Mouse (Mus musculus) heart, adult 2 months (tissue): Measurements from ENCODE around the gene Gm11563. TPM values are rescaled to one million over a fixed set of nuclear protein-coding genes. Genes with fewer than 3 reads are reported as not detected.
"Not testable (repeated sequence)": the region's sequence is repeated elsewhere in the genome, so short reads cannot be mapped to it uniquely, and the experiment has no call there.

Experiments used
- DNase-seq, 2 experiments: peaks; one replicate each; pipeline ENCODE4 v3.0.0; 2021
- H3K27ac ChIP-seq: fragments of 200-600 bp; 2 replicates; pipeline ENCODE4 v1.8.1; 2022
- H3K27me3 ChIP-seq: fragments of 200-500 bp; 2 replicates; pipeline ENCODE4 v1.6.1; 2012; ENCODE audit warnings: mild to moderate bottlenecking, low read length, inconsistent platforms, mixed read lengths; ENCODE audit not compliant: control insufficient read depth, insufficient read depth
- H3K36me3 ChIP-seq: fragments of 200-500 bp; 2 replicates; pipeline ENCODE4 v1.6.1; 2012; ENCODE audit warnings: low read length, inconsistent platforms; ENCODE audit not compliant: control insufficient read depth, insufficient read depth
- H3K4me1 ChIP-seq: fragments of 200-500 bp; 2 replicates; pipeline ENCODE4 v1.6.1; 2011; ENCODE audit warnings: low read length; ENCODE audit not compliant: control insufficient read depth, insufficient read depth
- H3K4me3 ChIP-seq: fragments of 200-600 bp; 2 replicates; pipeline ENCODE4 v1.8.1; 2022
- H3K79me2 ChIP-seq: fragments of 200-500 bp; replicated peaks from 2 replicates; pipeline ENCODE4 v1.6.1; 2012; ENCODE audit warnings: mild to moderate bottlenecking, inconsistent platforms, low read length, moderate library complexity, mixed read lengths; ENCODE audit not compliant: control insufficient read depth, insufficient read depth
- H3K9ac ChIP-seq: fragments of 200-500 bp; 2 replicates; pipeline ENCODE4 v1.6.1; 2012; ENCODE audit warnings: low read depth, mild to moderate bottlenecking, control low read depth, inconsistent platforms, low read length, mixed read lengths
- CTCF ChIP-seq: fragments of 200-600 bp; IDR thresholded peaks from 2 replicates; pipeline ENCODE4 v1.8.1; 2022; ENCODE audit warnings: antibody characterized with exemption, mild to moderate bottlenecking, moderate library complexity
- EP300 ChIP-seq: fragments of 200-500 bp; IDR thresholded peaks from 2 replicates; pipeline ENCODE4 v1.6.1; 2011; ENCODE audit warnings: low read depth, low read length, control low read depth; ENCODE audit not compliant: insufficient read depth
- POLR2A ChIP-seq: fragments of 200-500 bp; IDR thresholded peaks from 2 replicates; pipeline ENCODE4 v1.6.1; 2011; ENCODE audit warnings: mild to moderate bottlenecking, low read depth, low read length, control low read depth; ENCODE audit not compliant: insufficient read depth
- WGBS: fragments of 180-500 bp; shearing (Covaris S2); methylation state at CpG from one replicate; pipeline ENCODE4 v1.1.7; 2018; 5-methylcytosine and 5-hydroxymethylcytosine counted together
- intact Hi-C: fragments of 180-260 bp; cut with DNase I; formaldehyde crosslinking; loops from one replicate; pipeline ENCODE4 v1.15.1; 2025
- long read RNA-seq: library from polyadenylated mRNA; stranded (forward); transcript quantifications from one replicate; pipeline ENCODE4 v2.0.0, GENCODE M21; 2021
- polyA plus RNA-seq: library from polyadenylated mRNA; depleted of rRNA; stranded (reverse); fragments of >200 nt; gene quantifications from 2 replicates; pipeline ENCODE4 v1.2.3, GENCODE M21; 2012; rRNA removed
- total RNA-seq, 2 experiments: library from RNA; stranded (reverse); gene quantifications; 2 replicates each; pipeline ENCODE4 v1.2.3; 2021

The Gm11563 gene
- total RNA-seq = not detected
- polyA plus RNA-seq = not detected in 2 replicates
- long read RNA-seq = 0 reads

DNA sequence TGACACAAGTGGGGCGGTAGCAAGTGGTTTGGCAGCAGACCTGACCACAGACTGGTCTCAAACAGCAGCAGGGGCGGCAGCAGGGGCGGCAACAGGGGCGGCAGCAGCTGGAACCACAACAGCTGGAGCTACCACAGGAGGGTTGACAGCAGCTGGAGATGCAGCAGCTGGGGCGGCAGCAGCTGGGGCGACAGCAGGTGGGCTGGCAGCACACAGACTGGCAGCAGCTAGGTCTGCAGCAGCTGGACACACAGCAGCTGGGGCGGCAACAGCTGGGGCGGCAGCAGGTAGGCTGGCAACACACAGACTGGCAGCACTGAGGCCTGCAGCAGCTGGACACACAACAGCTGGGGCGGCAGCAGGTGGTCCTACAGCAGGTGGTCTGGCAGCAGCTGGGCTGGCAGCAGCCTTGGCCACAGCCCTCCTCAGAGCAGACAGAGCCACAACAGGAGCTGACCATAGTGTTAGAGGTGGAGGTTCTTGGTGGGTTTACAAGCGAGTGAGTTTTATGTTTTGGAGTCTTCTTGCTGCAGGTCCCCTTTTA lies at the start of gene Gm11563:
TSS of gene Gm11563 (minus strand) at position 494 of the 544 bp plus-strand sequence.
- H3K9ac ChIP-seq, intact Hi-C loops, H3K4me1 ChIP-seq, DNase-seq, H3K27me3 ChIP-seq, H3K4me3 ChIP-seq, H3K36me3 ChIP-seq, H3K27ac ChIP-seq, H3K79me2 ChIP-seq: not testable (repeated sequence)
- WGBS = 69% methylated on average over 10 of the region's 10 CpGs

- intact Hi-C loops = no loop called here
- H3K27ac ChIP-seq = no peak within 1 kb of the TSS
- no peaks in the 10 kb centered on the region for H3K79me2 ChIP-seq
- H3K36me3 ChIP-seq = no peaks in the 10 kb centered on the region
- H3K9ac ChIP-seq = no peak within 1 kb of the TSS
- H3K27me3 ChIP-seq = no peaks in the 10 kb centered on the region
- TF ChIP-seq EP300 (no peak), CTCF (no peak), POLR2A (no peak)
- H3K4me3 ChIP-seq = no peak within 1 kb of the TSS
- no peak for DNase-seq
- H3K4me1 ChIP-seq = no peaks in the 10 kb centered on the region
- WGBS = 83% methylated on average over 1 of the region's 1 CpGs
Measured at GRCm38 (mm10) chr11:99690463-99690862, 31.7 kb upstream of the Gm11563 start, which contains the start of gene Gm14190. Gm14190 (minus strand) TSS chr11:99690740.

DNA sequence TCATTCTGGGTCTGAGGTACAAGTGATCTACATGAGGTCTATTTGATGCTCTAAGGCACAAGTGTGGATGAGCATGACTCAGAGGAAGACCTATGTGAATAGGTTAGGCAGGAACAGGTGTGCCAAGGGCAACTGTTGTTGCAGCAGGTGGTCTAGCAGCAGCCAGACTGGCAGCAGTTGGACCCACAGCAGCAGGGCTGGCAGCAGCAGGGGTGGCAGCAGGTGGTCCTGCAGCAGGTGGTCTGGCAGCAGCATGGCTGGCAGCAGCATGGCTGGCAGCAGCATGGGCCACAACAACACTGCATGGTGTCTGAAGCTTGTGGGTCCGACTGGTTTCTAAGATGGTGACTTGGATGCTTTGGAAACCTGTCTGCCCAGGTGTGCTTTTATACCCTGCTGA lies 26.5 kb upstream of the Gm11563 start:
- H3K79me2 ChIP-seq, H3K4me1 ChIP-seq, intact Hi-C loops, H3K27me3 ChIP-seq, H3K27ac ChIP-seq, H3K4me3 ChIP-seq, DNase-seq, H3K36me3 ChIP-seq, H3K9ac ChIP-seq: not testable (repeated sequence)
- WGBS = 57% methylated on average over 1 of the region's 1 CpGs

GRCm38 (mm10) chr11:99683481-99683880 lies 24.7 kb upstream of the Gm11563 start:
- no peak overlapping the region for H3K27ac ChIP-seq
- H3K4me1 ChIP-seq = no peaks in the 10 kb centered on the region
- TF ChIP-seq CTCF (no peak), EP300 (no peak), POLR2A (no peak)
- no peak for DNase-seq
- H3K27me3 ChIP-seq = no peaks in the 10 kb centered on the region
- 80% methylated on average over 2 of the region's 2 CpGs for WGBS
- H3K9ac ChIP-seq = no peak overlapping the region
- H3K79me2 ChIP-seq = no peaks in the 10 kb centered on the region
- H3K4me3 ChIP-seq = no peak overlapping the region
- intact Hi-C loops = no loop called here
- no peaks in the 10 kb centered on the region for H3K36me3 ChIP-seq

DNA sequence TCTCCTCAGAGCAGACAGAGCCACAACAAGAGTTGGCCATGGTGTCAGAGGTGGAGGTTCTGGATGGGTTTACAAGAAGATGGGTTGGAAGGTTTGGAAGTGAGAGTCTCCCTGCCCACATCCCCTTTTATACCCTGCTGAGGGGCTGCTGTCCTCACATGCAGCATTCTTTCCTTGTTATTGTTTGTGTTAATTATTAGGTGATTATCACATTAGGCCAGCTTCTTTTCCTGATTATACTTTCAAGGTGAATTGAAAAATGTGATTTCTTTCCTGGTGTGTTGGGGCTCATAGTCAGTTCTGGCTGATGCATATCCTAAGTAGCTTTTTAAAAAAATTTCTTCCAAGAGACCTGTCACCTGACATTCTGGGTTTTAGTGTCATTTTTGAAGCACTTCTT lies 7.1 kb upstream of the Gm11563 start, which contains the start of gene Krtap4-6:
TSS of gene Krtap4-6 (minus strand) at position 101 of the 400 bp plus-strand sequence.
- TF ChIP-seq EP300 (no peak), POLR2A (no peak), CTCF (no peak)

DNA sequence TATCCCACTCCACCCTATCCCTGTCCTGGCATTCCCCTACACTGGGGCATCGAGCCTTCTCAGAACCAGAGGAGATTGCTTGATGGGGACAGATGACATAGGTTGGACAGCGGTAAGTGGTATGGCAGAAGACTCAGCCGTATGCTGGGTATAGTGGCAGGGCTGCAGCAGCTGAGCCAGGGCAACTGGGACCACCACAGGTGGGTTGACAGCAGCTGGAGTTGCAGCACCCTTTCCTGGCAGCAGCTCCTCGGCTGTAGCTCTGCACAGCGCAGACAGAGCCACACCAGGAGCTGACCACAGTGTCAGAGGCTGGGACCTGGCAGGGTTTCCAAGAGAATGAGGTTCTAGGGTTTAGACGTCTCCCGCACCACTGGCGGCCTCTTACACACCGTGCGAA lies 4.0 kb upstream of the Gm11563 start:
- Histone ChIP-seq H3K4me1 (no peaks in the 10 kb centered on the region), H3K27me3 (0 out of 2 replicates have a peak, but pooled peaks cover 3% of the 10 kb centered on the region), H3K27ac (no peak overlapping the region), H3K36me3 (no peaks in the 10 kb centered on the region), H3K9ac (no peak overlapping the region), H3K4me3 (no peak overlapping the region), H3K79me2 (no peaks in the 10 kb centered on the region)
- WGBS = 80% methylated on average over 10 of the region's 10 CpGs
- TF ChIP-seq EP300 = no peak
- no peak for DNase-seq
- intact Hi-C loops = no loop called here

More for the DNA sequence above, 7.1 kb upstream of the Gm11563 start, which contains the start of gene Krtap4-6:
- DNase-seq = no peak
- H3K27ac ChIP-seq = no peak within 1 kb of the TSS
- no peak within 1 kb of the TSS for H3K9ac ChIP-seq
- H3K36me3 ChIP-seq = no peaks in the 10 kb centered on the region
- H3K4me3 ChIP-seq = no peak within 1 kb of the TSS
- H3K79me2 ChIP-seq = no peaks in the 10 kb centered on the region
- H3K4me1 ChIP-seq = no peaks in the 10 kb centered on the region
- H3K27me3 ChIP-seq = no peaks in the 10 kb centered on the region
- intact Hi-C loops = no loop called here
